Mouse (Mus musculus): ENCODE measurements around the gene Cmas. TPM values are rescaled to one million over a fixed set of nuclear protein-coding genes. Genes with fewer than 3 reads are reported as not detected.

Gene Cmas
- polyA plus RNA-seq, 1 experiment from 2014 or later = 77.0 TPM

GRCm38 (mm10) chr6:142814011-142814410 is 57.5 kb downstream of the Cmas start:
- no peak overlapping the region for H3K9ac ChIP-seq
- H3K9me3 ChIP-seq = no peaks in the 10 kb centered on the region
- H3K27me3 ChIP-seq = no peaks in the 10 kb centered on the region
- no peaks in the 10 kb centered on the region for H3K36me3 ChIP-seq
- no peaks in the 10 kb centered on the region for H3K4me1 ChIP-seq
- WGBS = 59% methylated on average over 10 of the region's 10 CpGs
- peak overlapping the region; percentile 55 for H3K4me2 ChIP-seq
- H3K27ac ChIP-seq = no peak overlapping the region
- no peak for ATAC-seq (ENCODE audit: insufficient number of reproducible peaks, insufficient read depth, low FRiP score, low TSS enrichment, low read depth)
- 0 out of 2 replicates have a peak overlapping the region, but pooled peaks have one; percentile 40 for H3K4me3 ChIP-seq

- Histone ChIP-seq H3K27ac (no peak overlapping the region), H3K36me3 (no peaks in the 10 kb centered on the region), H3K4me1 (no peaks in the 10 kb centered on the region), H3K4me2 (peak overlapping the region; percentile 55), H3K9ac (peak overlapping the region; percentile 51; the same call in 1 of the 2 replicates), H3K9me3 (no peaks in the 10 kb centered on the region), H3K27me3 (no peaks in the 10 kb centered on the region), H3K4me3 (peak overlapping the region; percentile 40)
- 4% methylated on average over 15 of the region's 15 CpGs for WGBS
- ATAC-seq (ENCODE audit: insufficient number of reproducible peaks, insufficient read depth, low FRiP score, low TSS enrichment, low read depth) = no peak; the same call in 1 of the 2 replicates
Observed at GRCm38 (mm10) chr6:142814495-142814921, 58.0 kb downstream of the Cmas start.

- no peaks in the 10 kb centered on the region for H3K27me3 ChIP-seq
- H3K4me3 ChIP-seq = no peak overlapping the region
- H3K9me3 ChIP-seq = no peaks in the 10 kb centered on the region
- 83% methylated on average over 3 of the region's 3 CpGs for WGBS
- H3K36me3 ChIP-seq = no peaks in the 10 kb centered on the region
- ATAC-seq (ENCODE audit: insufficient number of reproducible peaks, insufficient read depth, low FRiP score, low TSS enrichment, low read depth) = no peak
- no peaks in the 10 kb centered on the region for H3K4me1 ChIP-seq
- no peak overlapping the region for H3K9ac ChIP-seq
- no peak overlapping the region for H3K27ac ChIP-seq
- no peak overlapping the region for H3K4me2 ChIP-seq
Observed at GRCm38 (mm10) chr6:142815513-142815912, 59.0 kb downstream of the Cmas start.

GRCm38 (mm10) chr6:142818306-142818705 is 61.8 kb downstream of the Cmas start:
- Histone ChIP-seq H3K36me3 (no peaks in the 10 kb centered on the region), H3K27me3 (no peaks in the 10 kb centered on the region), H3K4me1 (no peaks in the 10 kb centered on the region), H3K9me3 (no peaks in the 10 kb centered on the region), H3K27ac (no peak overlapping the region), H3K4me2 (no peak overlapping the region), H3K9ac (no peak overlapping the region), H3K4me3 (no peak overlapping the region)
- ATAC-seq (ENCODE audit: insufficient number of reproducible peaks, insufficient read depth, low FRiP score, low TSS enrichment, low read depth) = no peak
- 94% methylated on average over 10 of the region's 10 CpGs for WGBS

GRCm38 (mm10) chr6:142823008-142823787 is 66.7 kb downstream of the Cmas start:
- H3K27me3 ChIP-seq = no peaks in the 10 kb centered on the region
- WGBS = 86% methylated on average over 5 of the region's 5 CpGs
- H3K4me1 ChIP-seq = no peaks in the 10 kb centered on the region
- H3K36me3 ChIP-seq = no peaks in the 10 kb centered on the region
- no peak overlapping the region for H3K4me2 ChIP-seq
- H3K27ac ChIP-seq = no peak overlapping the region
- H3K9ac ChIP-seq = no peak overlapping the region
- ATAC-seq (ENCODE audit: insufficient number of reproducible peaks, insufficient read depth, low FRiP score, low TSS enrichment, low read depth) = no peak
- no peaks in the 10 kb centered on the region for H3K9me3 ChIP-seq
- no peak overlapping the region for H3K4me3 ChIP-seq

Other genes with a start within 250 kb of the Cmas start
- gene Ldhb, start 248.7 kb upstream of the Cmas start, polyA plus RNA-seq (2015; fragmentation: Nextera tagmentation; extraction: Ambion mirVana) = 308 and 321 TPM in 2 replicates
- gene Kcnj8, start 185.1 kb upstream of the Cmas start, polyA plus RNA-seq (2015; fragmentation: Nextera tagmentation; extraction: Ambion mirVana) = 3.9 and 6.7 TPM in 2 replicates
- gene Abcc9, start 54.4 kb upstream of the Cmas start, polyA plus RNA-seq (2015; fragmentation: Nextera tagmentation; extraction: Ambion mirVana) = 1.4 and 1.6 TPM in 2 replicates
- gene Sult6b2, start 47.8 kb downstream of the Cmas start, polyA plus RNA-seq (2015; fragmentation: Nextera tagmentation; extraction: Ambion mirVana) = not detected in 2 replicates
- gene St8sia1, start 207.8 kb downstream of the Cmas start, polyA plus RNA-seq (2015; fragmentation: Nextera tagmentation; extraction: Ambion mirVana) = 0.87 and 1.1 TPM in 2 replicates